Mouse (Mus musculus) MEL (cell line): ENCODE data around the gene Efhb.

Source experiments
- CTCF ChIP-seq, 3 experiments: IDR thresholded peaks in 2 of 3; conservative IDR thresholded peaks in 1 of 3; 2 replicates each; pipeline ENCODE4 v1.5.1; 2011 to 2012; ENCODE audit warnings: low read length in 3 of 3, low read depth in 2 of 3, mild to moderate bottlenecking in 2 of 3, improper control_type of control experiment in 1 of 3, inconsistent platforms in 1 of 3, mixed read lengths in 1 of 3, moderate library complexity in 1 of 3; ENCODE audit not compliant: control insufficient read depth in 1 of 3, insufficient read depth in 1 of 3, poor library complexity in 1 of 3, severe bottlenecking in 1 of 3
- EP300 ChIP-seq, 2 experiments: IDR thresholded peaks; 2 replicates each; pipeline ENCODE4 v1.6.1; 2011; ENCODE audit warnings: improper control_type of control experiment in 2 of 2, low read length in 2 of 2, low read depth in 1 of 2, mild to moderate bottlenecking in 1 of 2
- ETS1 ChIP-seq: IDR thresholded peaks from 2 replicates; pipeline ENCODE4 v1.6.1; 2012; ENCODE audit warnings: low read depth, mild to moderate bottlenecking, inconsistent platforms, low read length, improper control_type of control experiment, moderate library complexity
- MAX ChIP-seq: IDR thresholded peaks from 2 replicates; pipeline ENCODE4 v1.6.1; 2011; ENCODE audit warnings: low read length, improper control_type of control experiment
- MXI1 ChIP-seq: IDR thresholded peaks from 2 replicates; pipeline ENCODE4 v1.6.1; 2011; ENCODE audit warnings: mild to moderate bottlenecking, low read depth, low read length, improper control_type of control experiment
- POLR2A ChIP-seq, 2 experiments: IDR thresholded peaks; 2 replicates each; pipeline ENCODE4 v1.6.1; 2011 to 2012; ENCODE audit warnings: low read length in 2 of 2, mild to moderate bottlenecking in 2 of 2, control low read depth in 1 of 2, improper control_type of control experiment in 1 of 2, low read depth in 1 of 2, moderate library complexity in 1 of 2; ENCODE audit not compliant: control insufficient read depth in 1 of 2, insufficient read depth in 1 of 2, poor library complexity in 1 of 2
- UBTF ChIP-seq: IDR thresholded peaks from 2 replicates; pipeline ENCODE4 v1.6.1; 2012; ENCODE audit warnings: low read depth, mild to moderate bottlenecking, inconsistent platforms, low read length, improper control_type of control experiment, moderate library complexity, borderline replicate concordance; ENCODE audit not compliant: insufficient read depth

DNA sequence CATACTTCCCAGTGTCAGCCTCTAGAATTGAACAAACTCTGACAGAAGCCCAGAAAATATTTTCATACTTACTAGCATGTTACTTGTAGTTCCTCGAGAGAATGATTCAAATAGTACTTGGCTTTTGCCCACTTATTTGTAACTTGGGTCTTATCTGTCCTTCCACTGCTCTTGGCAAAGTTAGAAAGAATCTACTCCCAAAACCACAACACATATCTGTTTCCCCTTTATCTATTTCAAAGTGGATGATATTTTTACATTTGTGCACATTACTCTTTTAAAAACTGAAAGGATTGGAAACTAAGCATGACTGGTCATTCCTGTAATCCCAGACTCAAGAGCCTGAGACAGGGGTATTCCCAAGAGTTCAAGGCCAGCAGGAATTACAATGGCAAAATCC lies 6.4 kb downstream of the Efhb start:
- TF ChIP-seq MAX (no peak), CTCF (IDR thresholded peaks at IDR 0.05 in 2 of 3, conservative IDR thresholded peaks at IDR 0.05 in 1 of 3; ENCODE audit: control insufficient read depth in 1 of 3, insufficient read depth in 1 of 3, low read depth in 2 of 3, low read length in 3 of 3, poor library complexity in 1 of 3, severe bottlenecking in 1 of 3) (no peak), POLR2A (IDR thresholded peaks at IDR 0.05; ENCODE audit: control insufficient read depth in 1 of 2, insufficient read depth in 1 of 2, low read depth in 1 of 2, low read length in 2 of 2, poor library complexity in 1 of 2) (no peak), ETS1 (peak; percentile 70), EP300 (IDR thresholded peaks at IDR 0.05; ENCODE audit: low read depth in 1 of 2, low read length in 2 of 2) (peak; percentile 89 to 95), UBTF (no peak), MXI1 (no peak)
